ENCODE assay signal across 8 mouse cellular contexts in the genomic region with DNA sequence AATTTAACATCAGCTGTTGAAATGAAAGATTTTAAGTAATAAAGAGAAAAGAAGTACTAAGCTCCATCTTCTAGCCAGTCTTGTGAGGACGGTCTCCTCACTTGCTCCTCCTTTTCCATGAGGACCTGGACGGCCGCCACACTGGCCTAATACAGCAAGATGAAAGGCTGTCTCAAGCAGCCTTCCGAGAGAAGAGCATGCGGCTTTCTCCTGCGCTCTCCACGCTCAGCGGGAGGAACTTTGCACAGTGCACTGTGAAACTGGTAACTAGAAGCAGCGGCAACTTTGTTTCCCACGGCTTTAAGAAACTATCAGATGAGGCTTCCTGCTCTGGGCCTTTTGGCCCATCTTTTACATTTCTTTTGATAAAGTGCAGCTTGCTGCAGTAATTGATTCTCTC. TPM values are rescaled to one million over a fixed set of nuclear protein-coding genes. Genes with fewer than 3 reads are reported as not detected.
A peak's percentile ranks its signal among the peaks of the same experiment; 100 is the strongest.
DNase-seq lines count a peak whose midpoint lies in the region; ATAC-seq lines count a peak whose summit lies in the region.

No protein-coding gene starts in this region.

- DNase-seq in cerebellum, adult 18-20 months = peak; percentile 6 to 23
- DNase-seq in cerebellum, adult 11 months = no peak
- peak; percentile 16 for DNase-seq in urinary bladder, postnatal 14 days (ENCODE audit: low spot score)
- DNase-seq in urinary bladder, adult 18-20 months (ENCODE audit: low spot score in 2 of 2) = no peak
- DNase-seq in midbrain, embryonic 10.5 days (ENCODE audit: low spot score) = peak; percentile 53
- DNase-seq in thymus, postnatal 0 days (ENCODE audit: low spot score) = no peak
- no peak for DNase-seq in thymus, postnatal 36 days

- H3K4me1 ChIP-seq in intestine, embryonic 15.5 days (replicated peaks) = peaks cover 4% of the 10 kb centered on the region; the same call in 1 of the 2 replicates
- peaks cover 16% of the 10 kb centered on the region for H3K4me1 ChIP-seq in midbrain, embryonic 10.5 days

- H3K27me3 ChIP-seq in intestine, embryonic 15.5 days (replicated peaks) = no peaks in the 10 kb centered on the region
- no peaks in the 10 kb centered on the region for H3K27me3 ChIP-seq in midbrain, embryonic 10.5 days (ENCODE audit: low read depth, poor library complexity, severe bottlenecking)

- no peak overlapping the region for H3K9ac ChIP-seq in intestine, embryonic 15.5 days

- ATAC-seq in intestine, embryonic 15.5 days = peak; percentile 58; the same call in 1 of the 2 replicates

- H3K4me2 ChIP-seq in intestine, embryonic 15.5 days (replicated peaks) = no peak overlapping the region; the same call in 1 of the 2 replicates

- no peak overlapping the region for H3K4me3 ChIP-seq in intestine, embryonic 15.5 days (replicated peaks)
- H3K4me3 ChIP-seq in midbrain, embryonic 10.5 days = 0 out of 2 replicates have a peak overlapping the region, but pooled peaks have one; percentile 2

- no peak overlapping the region for H3K27ac ChIP-seq in intestine, embryonic 15.5 days
- H3K27ac ChIP-seq in midbrain, embryonic 10.5 days (replicated peaks) = peak overlapping the region; percentile 75

- H3K9me3 ChIP-seq in intestine, embryonic 15.5 days = no peaks in the 10 kb centered on the region
- no peaks in the 10 kb centered on the region for H3K9me3 ChIP-seq in midbrain, embryonic 10.5 days (replicated peaks)

- no peaks in the 10 kb centered on the region for H3K36me3 ChIP-seq in intestine, embryonic 15.5 days
- H3K36me3 ChIP-seq in midbrain, embryonic 10.5 days = no peaks in the 10 kb centered on the region; the same call in 1 of the 2 replicates

- 10% methylated on average over 10 of the region's 10 CpGs for WGBS in intestine, embryonic 15.5 days
- 3% methylated on average over 10 of the region's 10 CpGs for WGBS in midbrain, embryonic 10.5 days

RNA-seq across cellular contexts. Expression of gene Nubpl, which starts 34.7 kb away (rescaled TPM):
- 11.2 and 12.8 TPM in 2 replicates for polyA plus RNA-seq in intestine, embryonic 15.5 days (2015; fragmentation: Nextera tagmentation; extraction: Ambion mirVana)
- 15.6 and 17.6 TPM in 2 replicates for polyA plus RNA-seq in midbrain, embryonic 10.5 days (2016; fragmentation: Nextera tagmentation; extraction: Ambion mirVana)
- 8.6 TPM in 2 replicates for polyA plus RNA-seq in thymus, postnatal 0 days (2015; fragmentation: Nextera tagmentation; extraction: Ambion mirVana)

Comparison
In these comparisons a context has a peak if more than half of its experiments do, and no peak if none do; other contexts are left out.
1. DNase-seq: peak in cerebellum, adult 18-20 months (2 of 2), urinary bladder, postnatal 14 days (single experiment) and midbrain, embryonic 10.5 days (single experiment); none in cerebellum, adult 11 months (single experiment), urinary bladder, adult 18-20 months (0 of 2), thymus, postnatal 0 days (single experiment) and thymus, postnatal 36 days (0 of 2).